Mouse (Mus musculus) midbrain, embryonic 12.5 days (tissue): ENCODE measurements around the gene Il17ra. TPM values are rescaled to one million over a fixed set of nuclear protein-coding genes. Genes with fewer than 3 reads are reported as not detected.
A peak's percentile ranks its signal among the peaks of the same experiment; 100 is the strongest.

Experiments used
- ATAC-seq: fragments of 200-750 bp; cut with Nextera tagmentation; 2 replicates; pipeline ENCODE4 v1.8.0; 2017; ENCODE audit warnings: low read depth, moderate TSS enrichment, moderate library complexity; ENCODE audit not compliant: low FRiP score
- H3K27ac ChIP-seq: fragments of 300-500 bp; sonication (generic); replicated peaks from 2 replicates; pipeline ENCODE4 v1.5.1; 2016; ENCODE audit warnings: mild to moderate bottlenecking
- H3K27me3 ChIP-seq: fragments of 300-500 bp; sonication (generic); 2 replicates; pipeline ENCODE4 v1.6.1; 2016; ENCODE audit warnings: mild to moderate bottlenecking
- H3K36me3 ChIP-seq: fragments of 300-500 bp; sonication (generic); 2 replicates; pipeline ENCODE4 v1.6.1; 2016
- H3K4me1 ChIP-seq: fragments of 300-500 bp; sonication (generic); 2 replicates; pipeline ENCODE4 v1.6.1; 2016
- H3K4me2 ChIP-seq: fragments of 300-500 bp; sonication (generic); replicated peaks from 2 replicates; pipeline ENCODE4 v1.6.1; 2016; ENCODE audit warnings: mild to moderate bottlenecking, moderate library complexity
- H3K4me3 ChIP-seq: fragments of 300-500 bp; sonication (generic); 2 replicates; pipeline ENCODE4 v1.5.1; 2016; ENCODE audit warnings: mild to moderate bottlenecking
- H3K9ac ChIP-seq: fragments of 300-500 bp; sonication (generic); replicated peaks from 2 replicates; pipeline ENCODE4 v1.6.1; 2016; ENCODE audit warnings: mild to moderate bottlenecking, moderate library complexity
- H3K9me3 ChIP-seq: fragments of 300-500 bp; sonication (generic); 2 replicates; pipeline ENCODE4 v1.6.1; 2016; ENCODE audit warnings: mild to moderate bottlenecking
- WGBS: fragments of 180-500 bp; shearing (Covaris S2); methylation state at CpG from one replicate; pipeline ENCODE4 v1.1.7; 2016; 5-methylcytosine and 5-hydroxymethylcytosine counted together
- polyA plus RNA-seq: library from polyadenylated mRNA; unstranded; fragments of >200 nt; fragmentation: Nextera tagmentation; extraction: Ambion mirVana; gene quantifications from 2 replicates; pipeline ENCODE4 v1.2.1, GENCODE M21; 2016

The Il17ra gene
- polyA plus RNA-seq, 1 experiment from 2014 or later, result 3.6 TPM

- Histone ChIP-seq H3K4me1 (peaks cover 25% of the 10 kb centered on the region), H3K27me3 (no peaks in the 10 kb centered on the region; the same call in 1 of the 2 replicates), H3K4me2 (no peak overlapping the region), H3K9ac (no peak overlapping the region), H3K36me3 (no peaks in the 10 kb centered on the region), H3K9me3 (no peaks in the 10 kb centered on the region), H3K27ac (peak overlapping the region; percentile 84), H3K4me3 (no peak overlapping the region)
- no peak for ATAC-seq
- WGBS, result 34% methylated on average over 5 of the region's 5 CpGs
Measured at GRCm38 (mm10) chr6:120473427-120473826, 10.4 kb downstream of the Il17ra start.

- Histone ChIP-seq H3K9ac (no peak overlapping the region), H3K27me3 (no peaks in the 10 kb centered on the region; the same call in 1 of the 2 replicates), H3K4me1 (peaks cover 25% of the 10 kb centered on the region), H3K36me3 (no peaks in the 10 kb centered on the region), H3K4me3 (no peak overlapping the region), H3K4me2 (no peak overlapping the region), H3K9me3 (no peaks in the 10 kb centered on the region), H3K27ac (no peak overlapping the region)
- ATAC-seq, result no peak
- 85% methylated on average over 8 of the region's 8 CpGs for whole genome bisulfite sequencing
Measured at GRCm38 (mm10) chr6:120475288-120475687, 12.2 kb downstream of the Il17ra start.

GRCm38 (mm10) chr6:120479302-120479701 lies 16.3 kb downstream of the Il17ra start:
- WGBS, result 94% methylated on average over 2 of the region's 2 CpGs
- Histone ChIP-seq H3K9ac (no peak overlapping the region), H3K4me1 (0 out of 2 replicates have a peak, but pooled peaks cover 7% of the 10 kb centered on the region), H3K9me3 (no peaks in the 10 kb centered on the region), H3K4me3 (no peak overlapping the region), H3K4me2 (no peak overlapping the region), H3K27me3 (no peaks in the 10 kb centered on the region), H3K36me3 (no peaks in the 10 kb centered on the region), H3K27ac (no peak overlapping the region)
- ATAC-seq, result no peak

GRCm38 (mm10) chr6:120480361-120480760 lies 17.3 kb downstream of the Il17ra start:
- H3K4me3 ChIP-seq, result no peak overlapping the region
- no peaks in the 10 kb centered on the region for H3K36me3 ChIP-seq
- no peaks in the 10 kb centered on the region for H3K27me3 ChIP-seq
- no peak overlapping the region for H3K9ac ChIP-seq
- H3K4me1 ChIP-seq, result 0 out of 2 replicates have a peak, but pooled peaks cover 7% of the 10 kb centered on the region
- no peaks in the 10 kb centered on the region for H3K9me3 ChIP-seq
- 90% methylated on average over 5 of the region's 5 CpGs for WGBS
- no peak overlapping the region for H3K4me2 ChIP-seq
- no peak for ATAC-seq
- no peak overlapping the region for H3K27ac ChIP-seq

- no peaks in the 10 kb centered on the region for H3K27me3 ChIP-seq
- no peaks in the 10 kb centered on the region for H3K9me3 ChIP-seq
- H3K4me2 ChIP-seq, result no peak overlapping the region
- H3K4me3 ChIP-seq, result no peak overlapping the region
- H3K36me3 ChIP-seq, result no peaks in the 10 kb centered on the region
- 93% methylated on average over 6 of the region's 6 CpGs for WGBS
- ATAC-seq, result no peak
- no peak overlapping the region for H3K9ac ChIP-seq
- no peak overlapping the region for H3K27ac ChIP-seq
- 0 out of 2 replicates have a peak, but pooled peaks cover 7% of the 10 kb centered on the region for H3K4me1 ChIP-seq
Measured at GRCm38 (mm10) chr6:120481538-120481937, 18.5 kb downstream of the Il17ra start.

- no peak overlapping the region for H3K27ac ChIP-seq
- no peaks in the 10 kb centered on the region for H3K27me3 ChIP-seq
- no peaks in the 10 kb centered on the region for H3K36me3 ChIP-seq
- no peak for ATAC-seq
- no peak overlapping the region for H3K9ac ChIP-seq
- no peak overlapping the region for H3K4me2 ChIP-seq
- H3K9me3 ChIP-seq, result no peaks in the 10 kb centered on the region
- WGBS, result 93% methylated on average over 14 of the region's 14 CpGs
- H3K4me3 ChIP-seq, result no peak overlapping the region
- H3K4me1 ChIP-seq, result 0 out of 2 replicates have a peak, but pooled peaks cover 7% of the 10 kb centered on the region
Measured at GRCm38 (mm10) chr6:120482021-120482420, 19.0 kb downstream of the Il17ra start.

- H3K36me3 ChIP-seq, result no peaks in the 10 kb centered on the region
- H3K9ac ChIP-seq, result no peak overlapping the region
- H3K4me1 ChIP-seq, result 0 out of 2 replicates have a peak, but pooled peaks cover 7% of the 10 kb centered on the region
- no peak for ATAC-seq
- whole genome bisulfite sequencing, result 42% methylated on average over 6 of the region's 6 CpGs
- no peaks in the 10 kb centered on the region for H3K9me3 ChIP-seq
- no peak overlapping the region for H3K4me2 ChIP-seq
- H3K27ac ChIP-seq, result no peak overlapping the region
- no peak overlapping the region for H3K4me3 ChIP-seq
- H3K27me3 ChIP-seq, result no peaks in the 10 kb centered on the region
Measured at GRCm38 (mm10) chr6:120482756-120483155, 19.7 kb downstream of the Il17ra start.

- Histone ChIP-seq H3K4me1 (0 out of 2 replicates have a peak, but pooled peaks cover 7% of the 10 kb centered on the region), H3K9me3 (no peaks in the 10 kb centered on the region), H3K36me3 (no peaks in the 10 kb centered on the region), H3K27me3 (no peaks in the 10 kb centered on the region), H3K9ac (no peak overlapping the region), H3K4me3 (no peak overlapping the region), H3K27ac (no peak overlapping the region), H3K4me2 (no peak overlapping the region)
- WGBS, result 43% methylated on average over 8 of the region's 8 CpGs
- ATAC-seq, result no peak
Measured at GRCm38 (mm10) chr6:120483211-120483626, 20.2 kb downstream of the Il17ra start.

- H3K9me3 ChIP-seq, result no peaks in the 10 kb centered on the region
- no peak for ATAC-seq
- no peak overlapping the region for H3K27ac ChIP-seq
- no peak overlapping the region for H3K4me2 ChIP-seq
- peaks cover 12% of the 10 kb centered on the region; the same call in 1 of the 2 replicates for H3K4me1 ChIP-seq
- no peak overlapping the region for H3K4me3 ChIP-seq
- H3K36me3 ChIP-seq, result no peaks in the 10 kb centered on the region
- H3K9ac ChIP-seq, result no peak overlapping the region
- 83% methylated on average over 3 of the region's 3 CpGs for WGBS
- 0 out of 2 replicates have a peak, but pooled peaks cover 4% of the 10 kb centered on the region for H3K27me3 ChIP-seq
Measured at GRCm38 (mm10) chr6:120485038-120485437, 22.0 kb downstream of the Il17ra start.

GRCm38 (mm10) chr6:120486051-120486510 lies 23.0 kb downstream of the Il17ra start:
- no peak overlapping the region for H3K9ac ChIP-seq
- 77% methylated on average over 8 of the region's 8 CpGs for WGBS
- no peaks in the 10 kb centered on the region for H3K9me3 ChIP-seq
- H3K36me3 ChIP-seq, result no peaks in the 10 kb centered on the region
- H3K27me3 ChIP-seq, result peaks cover 4% of the 10 kb centered on the region; the same call in 1 of the 2 replicates
- H3K4me2 ChIP-seq, result no peak overlapping the region
- ATAC-seq, result no peak
- H3K4me3 ChIP-seq, result no peak overlapping the region
- H3K27ac ChIP-seq, result no peak overlapping the region
- peaks cover 17% of the 10 kb centered on the region for H3K4me1 ChIP-seq

- H3K9ac ChIP-seq, result no peak overlapping the region
- 78% methylated on average over 3 of the region's 3 CpGs for WGBS
- no peaks in the 10 kb centered on the region for H3K36me3 ChIP-seq
- H3K4me2 ChIP-seq, result no peak overlapping the region
- peaks cover 26% of the 10 kb centered on the region for H3K27me3 ChIP-seq
- no peaks in the 10 kb centered on the region for H3K9me3 ChIP-seq
- no peak overlapping the region for H3K27ac ChIP-seq
- H3K4me3 ChIP-seq, result no peak overlapping the region
- peaks cover 31% of the 10 kb centered on the region for H3K4me1 ChIP-seq
- no peak for ATAC-seq
Measured at GRCm38 (mm10) chr6:120488647-120489046, 25.6 kb downstream of the Il17ra start.

GRCm38 (mm10) chr6:120489461-120489860 lies 26.4 kb downstream of the Il17ra start:
- no peak overlapping the region for H3K9ac ChIP-seq
- no peak for ATAC-seq
- no peak overlapping the region for H3K4me2 ChIP-seq
- WGBS, result 79% methylated on average over 2 of the region's 2 CpGs
- no peak overlapping the region for H3K4me3 ChIP-seq
- H3K27ac ChIP-seq, result no peak overlapping the region
- no peaks in the 10 kb centered on the region for H3K36me3 ChIP-seq
- no peaks in the 10 kb centered on the region for H3K9me3 ChIP-seq
- peaks cover 39% of the 10 kb centered on the region for H3K4me1 ChIP-seq
- peaks cover 26% of the 10 kb centered on the region for H3K27me3 ChIP-seq

GRCm38 (mm10) chr6:120491064-120491463 lies 28.0 kb downstream of the Il17ra start:
- H3K4me1 ChIP-seq, result peaks cover 40% of the 10 kb centered on the region
- no peaks in the 10 kb centered on the region for H3K36me3 ChIP-seq
- H3K9me3 ChIP-seq, result no peaks in the 10 kb centered on the region
- WGBS, result 42% methylated on average over 7 of the region's 7 CpGs
- H3K4me3 ChIP-seq, result peak overlapping the region; percentile 79
- H3K4me2 ChIP-seq, result peak overlapping the region; percentile 79
- ATAC-seq, result no peak
- peaks cover 26% of the 10 kb centered on the region for H3K27me3 ChIP-seq
- no peak overlapping the region for H3K9ac ChIP-seq
- no peak overlapping the region for H3K27ac ChIP-seq
